Mouse (Mus musculus) lung, adult 2 months (tissue): ENCODE measurements around the gene Neu1.

Experiments
- CTCF ChIP-seq: fragments of 200-500 bp; IDR thresholded peaks from 2 replicates; pipeline ENCODE4 v1.5.1; 2011; ENCODE audit warnings: mild to moderate bottlenecking, low read length, control low read depth; ENCODE audit not compliant: insufficient read depth
- POLR2A ChIP-seq: fragments of 200-500 bp; IDR thresholded peaks from 2 replicates; pipeline ENCODE4 v1.6.1; 2011; ENCODE audit warnings: low read depth, mild to moderate bottlenecking, control low read depth, low read length, borderline replicate concordance; ENCODE audit errors: extremely low read depth

GRCm38 (mm10) chr17:34950514-34951455 is 19.7 kb downstream of the Neu1 start:
- no peak for TF ChIP-seq POLR2A
- TF ChIP-seq CTCF: no peak
